Mouse (Mus musculus) C2C12 (cell line): ENCODE data around the gene Rufy1. TPM values are rescaled to one million over a fixed set of nuclear protein-coding genes. Genes with fewer than 3 reads are reported as not detected.

ENCODE experiments used
- H3K27me3 ChIP-seq: one replicate; pipeline ENCODE4 v1.6.1; 2011; ENCODE audit not compliant: control insufficient read depth, insufficient read depth, insufficient read length
- H3K36me3 ChIP-seq: one replicate; pipeline ENCODE4 v1.6.1; 2011; ENCODE audit not compliant: control insufficient read depth, insufficient read depth
- H3K4me3 ChIP-seq: one replicate; pipeline ENCODE4 v1.5.1; 2011; ENCODE audit warnings: mild to moderate bottlenecking, control low read depth; ENCODE audit not compliant: poor library complexity, insufficient read depth, severe bottlenecking
- H3K79me2 ChIP-seq: one replicate; pipeline ENCODE4 v1.6.1; 2011; ENCODE audit not compliant: control insufficient read depth, insufficient read depth
- H3K79me3 ChIP-seq: one replicate; pipeline ENCODE4 v1.6.1; 2011; ENCODE audit warnings: low read depth, control low read depth
- H3ac ChIP-seq: one replicate; pipeline ENCODE3; 2011; ENCODE audit warnings: low read depth; ENCODE audit not compliant: control insufficient read depth, insufficient read length
- CEBPB ChIP-seq: IDR thresholded peaks from one replicate; pipeline ENCODE4 v1.6.1; 2011; ENCODE audit warnings: low read depth, mild to moderate bottlenecking, control low read depth, moderate library complexity
- CTCF ChIP-seq: IDR thresholded peaks from one replicate; pipeline ENCODE4 v1.5.1; 2011; ENCODE audit not compliant: control insufficient read depth, insufficient read depth, insufficient read length
- FOSL1 ChIP-seq: IDR thresholded peaks from one replicate; pipeline ENCODE4 v1.8.0; 2011; ENCODE audit warnings: mild to moderate bottlenecking, low read length; ENCODE audit not compliant: poor library complexity, insufficient read depth, severe bottlenecking
- MAX ChIP-seq: IDR thresholded peaks from one replicate; pipeline ENCODE4 v1.6.1; 2011; ENCODE audit warnings: mild to moderate bottlenecking, control low read depth
- MYOD1 ChIP-seq: IDR thresholded peaks from one replicate; pipeline ENCODE4 v1.6.1; 2011; ENCODE audit warnings: low read depth; ENCODE audit not compliant: control insufficient read depth, insufficient read length
- MYOG ChIP-seq: IDR thresholded peaks from one replicate; pipeline ENCODE4 v1.6.1; 2011; ENCODE audit not compliant: control insufficient read depth, insufficient read length; ENCODE audit errors: extremely low read depth
- USF1 ChIP-seq: IDR thresholded peaks from one replicate; pipeline ENCODE4 v1.6.1; 2011; ENCODE audit warnings: low read depth, mild to moderate bottlenecking, control low read depth, moderate library complexity
- polyA plus RNA-seq: library from polyadenylated mRNA; unstranded; fragments of >200 nt; fragmentation: generic; extraction: Trizol; gene quantifications from one replicate; pipeline ENCODE4 v1.2.1, GENCODE M21; 2012; ENCODE audit warnings: missing spikeins

The Rufy1 gene
- polyA plus RNA-seq, 1 experiment = 11.1 TPM

DNA sequence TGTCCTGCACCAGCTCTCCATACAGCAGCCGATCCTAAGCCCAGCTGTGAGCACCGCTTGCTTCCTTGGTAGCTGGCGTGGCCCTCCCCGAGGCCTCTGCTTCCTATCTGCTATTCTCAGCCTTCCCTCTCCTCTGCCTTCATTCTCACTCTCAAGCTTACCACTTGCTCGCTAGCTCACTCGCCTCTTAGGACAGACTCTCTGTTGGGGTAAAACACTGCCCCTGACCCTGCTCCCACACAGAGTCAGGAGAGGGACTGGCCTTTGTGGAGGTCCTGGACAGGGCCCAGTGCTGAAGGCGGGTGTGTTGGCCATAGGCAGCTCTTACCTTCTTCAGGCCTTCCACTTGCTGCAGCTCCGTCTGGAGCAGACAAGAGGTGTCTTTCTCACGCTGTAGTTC is 33.6 kb downstream of the Rufy1 start:
- no peaks in the 10 kb centered on the region for H3K27me3 ChIP-seq

GRCm38 (mm10) chr11:50396766-50397307 is 34.1 kb downstream of the Rufy1 start:
- Histone ChIP-seq H3ac (no peak overlapping the region), H3K79me3 (no peaks in the 10 kb centered on the region), H3K36me3 (peaks cover 53% of the 10 kb centered on the region), H3K4me3 (no peak overlapping the region), H3K79me2 (no peaks in the 10 kb centered on the region), H3K27me3 (no peaks in the 10 kb centered on the region)
- TF ChIP-seq CTCF = no peak
- no peak for TF ChIP-seq FOSL1
- no peak for TF ChIP-seq USF1
- TF ChIP-seq MAX = no peak
- TF ChIP-seq MYOD1 = no peak
- TF ChIP-seq CEBPB = no peak
- no peak for TF ChIP-seq MYOG

More for the DNA sequence above, 33.6 kb downstream of the Rufy1 start:
- Histone ChIP-seq H3ac (no peak overlapping the region), H3K79me2 (no peaks in the 10 kb centered on the region), H3K36me3 (peaks cover 55% of the 10 kb centered on the region), H3K79me3 (no peaks in the 10 kb centered on the region), H3K4me3 (no peak overlapping the region)
- TF ChIP-seq MYOG (no peak), USF1 (no peak), MAX (no peak), MYOD1 (no peak), CTCF (no peak), CEBPB (no peak), FOSL1 (no peak)

- H3K79me3 ChIP-seq = no peaks in the 10 kb centered on the region
- no peaks in the 10 kb centered on the region for H3K27me3 ChIP-seq
- no peak overlapping the region for H3ac ChIP-seq
- H3K36me3 ChIP-seq = peaks cover 42% of the 10 kb centered on the region
- H3K79me2 ChIP-seq = no peaks in the 10 kb centered on the region
- H3K4me3 ChIP-seq = no peak overlapping the region
- TF ChIP-seq CTCF (no peak), CEBPB (no peak), USF1 (no peak), FOSL1 (no peak), MYOD1 (no peak), MAX (no peak), MYOG (no peak)
Observed at GRCm38 (mm10) chr11:50394731-50395130, 36.2 kb downstream of the Rufy1 start.

GRCm38 (mm10) chr11:50393306-50393705 is 37.6 kb downstream of the Rufy1 start:
- H3K79me2 ChIP-seq = no peaks in the 10 kb centered on the region
- no peaks in the 10 kb centered on the region for H3K27me3 ChIP-seq
- peaks cover 47% of the 10 kb centered on the region for H3K36me3 ChIP-seq
- H3ac ChIP-seq = no peak overlapping the region
- no peaks in the 10 kb centered on the region for H3K79me3 ChIP-seq
- no peak overlapping the region for H3K4me3 ChIP-seq
- TF ChIP-seq FOSL1 (no peak), MYOD1 (no peak), MAX (no peak), MYOG (no peak), USF1 (no peak), CTCF (no peak), CEBPB (no peak)

- no peaks in the 10 kb centered on the region for H3K79me3 ChIP-seq
- no peak overlapping the region for H3ac ChIP-seq
- no peak overlapping the region for H3K4me3 ChIP-seq
- H3K27me3 ChIP-seq = no peaks in the 10 kb centered on the region
- TF ChIP-seq MYOG = no peak
- no peak for TF ChIP-seq CEBPB
- no peak for TF ChIP-seq MYOD1
- no peak for TF ChIP-seq MAX
- TF ChIP-seq FOSL1 = no peak
- TF ChIP-seq CTCF = no peak
- TF ChIP-seq USF1 = no peak
- no peaks in the 10 kb centered on the region for H3K79me2 ChIP-seq
- peaks cover 47% of the 10 kb centered on the region for H3K36me3 ChIP-seq
Observed at GRCm38 (mm10) chr11:50391272-50391960, 39.5 kb downstream of the Rufy1 start.

DNA sequence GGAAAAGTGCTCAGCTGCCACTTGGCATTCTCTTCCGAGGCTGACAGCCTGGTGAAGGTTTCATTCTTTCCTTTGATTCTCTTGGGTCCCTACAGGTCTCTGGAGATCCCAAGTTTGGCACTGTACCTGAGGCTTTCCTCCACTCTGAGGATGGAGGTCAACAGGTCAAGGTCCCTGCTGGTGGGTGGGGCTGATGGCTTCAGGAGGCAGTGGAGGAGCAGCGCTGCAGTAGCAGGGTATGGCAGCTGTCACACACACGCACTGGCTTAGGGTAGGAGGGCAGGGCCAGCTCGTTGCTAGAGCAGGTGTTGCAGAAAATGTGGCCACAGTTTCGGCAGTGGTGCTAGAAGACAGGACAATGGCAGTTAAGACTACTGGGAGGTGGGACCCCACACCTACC is 41.3 kb downstream of the Rufy1 start:
- peaks cover 57% of the 10 kb centered on the region for H3K36me3 ChIP-seq
- H3ac ChIP-seq = no peak overlapping the region
- no peak overlapping the region for H3K4me3 ChIP-seq
- TF ChIP-seq FOSL1 (no peak), CTCF (no peak), USF1 (no peak), MYOG (no peak), CEBPB (no peak), MYOD1 (no peak), MAX (no peak)
- no peaks in the 10 kb centered on the region for H3K27me3 ChIP-seq
- H3K79me2 ChIP-seq = peaks cover 10% of the 10 kb centered on the region
- no peaks in the 10 kb centered on the region for H3K79me3 ChIP-seq
